Mouse (Mus musculus): ENCODE measurements around the gene Herc4. TPM values are rescaled to one million over a fixed set of nuclear protein-coding genes. Genes with fewer than 3 reads are reported as not detected.

The Herc4 gene
- polyA plus RNA-seq, 1 experiment: 71.4 TPM

DNA sequence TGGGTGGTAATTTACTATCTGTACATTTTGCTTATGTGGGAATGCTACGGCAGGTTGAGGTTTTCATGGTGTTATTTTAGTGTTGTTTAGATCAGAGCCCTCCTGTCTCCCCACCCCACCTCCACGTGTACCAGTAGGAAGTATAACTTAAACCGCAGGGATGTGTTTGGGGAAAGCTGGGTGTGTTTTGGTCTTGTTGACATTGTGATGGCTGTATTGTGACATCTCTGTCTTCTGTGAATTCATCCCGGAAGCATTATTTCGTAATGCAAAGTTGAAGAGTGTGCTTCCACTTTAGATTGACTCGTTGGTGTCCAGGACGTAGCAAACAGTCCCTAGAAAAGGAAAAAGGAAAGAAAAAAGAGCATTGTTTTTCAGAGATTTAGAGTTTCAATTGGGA is 3.8 kb downstream of the Herc4 start:
- Histone ChIP-seq H3K27me3 (ENCODE audit: control insufficient read depth, insufficient read depth, low read length) (no peaks in the 10 kb centered on the region), H3K36me3 (ENCODE audit: control insufficient read depth, insufficient read depth, low read length) (peaks cover 2% of the 10 kb centered on the region; the same call in 1 of the 2 replicates), H3K27ac (ENCODE audit: control insufficient read depth, insufficient read depth, low read depth, low read length) (peak overlapping the region; percentile 21; the same call in 1 of the 2 replicates), H3K4me1 (ENCODE audit: control insufficient read depth, insufficient read depth, low read length) (no peaks in the 10 kb centered on the region), H3K4me3 (ENCODE audit: control insufficient read depth, low read depth, low read length) (peak overlapping the region; percentile 44; the same call in 1 of the 2 replicates)
- no peak for TF ChIP-seq CTCF (IDR thresholded peaks at IDR 0.05; ENCODE audit: control insufficient read depth, insufficient read depth, insufficient replicate concordance, low read depth, low read length)
- no peak for TF ChIP-seq POLR2A (IDR thresholded peaks at IDR 0.05; ENCODE audit: control insufficient read depth, low read depth, low read length)

DNA sequence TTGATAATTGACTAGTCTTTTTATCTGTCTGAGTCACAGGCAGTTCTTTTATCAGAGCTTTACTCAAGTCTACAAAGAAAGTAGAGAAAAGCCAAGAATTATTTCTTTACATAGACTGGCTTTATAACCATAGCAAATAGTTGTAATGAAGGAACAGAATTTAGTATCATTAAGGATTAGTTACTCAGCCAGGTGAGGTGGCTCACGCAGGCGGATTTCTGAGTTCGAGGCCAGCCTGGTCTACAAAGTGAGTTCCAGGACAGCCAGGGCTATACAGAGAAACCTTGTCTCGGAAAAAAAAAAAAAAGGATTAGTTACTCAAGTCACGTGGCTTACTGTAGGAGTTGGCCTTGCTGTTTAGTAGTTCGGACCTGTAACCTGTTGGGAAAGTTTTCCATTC is 4.8 kb downstream of the Herc4 start:
- peak overlapping the region; percentile 8 for H3K4me3 ChIP-seq (ENCODE audit: control insufficient read depth, low read depth, low read length)
- H3K4me1 ChIP-seq (ENCODE audit: control insufficient read depth, insufficient read depth, low read length): no peaks in the 10 kb centered on the region
- H3K27me3 ChIP-seq (ENCODE audit: control insufficient read depth, insufficient read depth, low read length): no peaks in the 10 kb centered on the region
- TF ChIP-seq POLR2A (IDR thresholded peaks at IDR 0.05; ENCODE audit: control insufficient read depth, low read depth, low read length): no peak
- TF ChIP-seq CTCF (IDR thresholded peaks at IDR 0.05; ENCODE audit: control insufficient read depth, insufficient read depth, insufficient replicate concordance, low read depth, low read length): no peak
- peaks cover 2% of the 10 kb centered on the region; the same call in 1 of the 2 replicates for H3K36me3 ChIP-seq (ENCODE audit: control insufficient read depth, insufficient read depth, low read length)
- H3K27ac ChIP-seq (ENCODE audit: control insufficient read depth, insufficient read depth, low read depth, low read length): no peak overlapping the region

GRCm38 (mm10) chr10:63258696-63259095 is 15.1 kb downstream of the Herc4 start:
- 0 out of 2 replicates have a peak overlapping the region, but pooled peaks have one; percentile 53 for H3K27ac ChIP-seq (ENCODE audit: control insufficient read depth, insufficient read depth, low read depth, low read length)
- H3K4me3 ChIP-seq (ENCODE audit: control insufficient read depth, low read depth, low read length): no peak overlapping the region
- H3K36me3 ChIP-seq (ENCODE audit: control insufficient read depth, insufficient read depth, low read length): no peaks in the 10 kb centered on the region
- H3K27me3 ChIP-seq (ENCODE audit: control insufficient read depth, insufficient read depth, low read length): no peaks in the 10 kb centered on the region
- no peaks in the 10 kb centered on the region for H3K4me1 ChIP-seq (ENCODE audit: control insufficient read depth, insufficient read depth, low read length)
- TF ChIP-seq POLR2A (IDR thresholded peaks at IDR 0.05; ENCODE audit: control insufficient read depth, low read depth, low read length): no peak
- no peak for TF ChIP-seq CTCF (IDR thresholded peaks at IDR 0.05; ENCODE audit: control insufficient read depth, insufficient read depth, insufficient replicate concordance, low read depth, low read length)

GRCm38 (mm10) chr10:63259340-63259739 is 15.7 kb downstream of the Herc4 start:
- TF ChIP-seq POLR2A (IDR thresholded peaks at IDR 0.05; ENCODE audit: control insufficient read depth, low read depth, low read length): no peak
- TF ChIP-seq CTCF (IDR thresholded peaks at IDR 0.05; ENCODE audit: control insufficient read depth, insufficient read depth, insufficient replicate concordance, low read depth, low read length): no peak
- H3K4me1 ChIP-seq (ENCODE audit: control insufficient read depth, insufficient read depth, low read length): no peaks in the 10 kb centered on the region
- H3K27ac ChIP-seq (ENCODE audit: control insufficient read depth, insufficient read depth, low read depth, low read length): no peak overlapping the region
- no peaks in the 10 kb centered on the region for H3K36me3 ChIP-seq (ENCODE audit: control insufficient read depth, insufficient read depth, low read length)
- no peak overlapping the region for H3K4me3 ChIP-seq (ENCODE audit: control insufficient read depth, low read depth, low read length)
- no peaks in the 10 kb centered on the region for H3K27me3 ChIP-seq (ENCODE audit: control insufficient read depth, insufficient read depth, low read length)

- H3K4me1 ChIP-seq (ENCODE audit: control insufficient read depth, insufficient read depth, low read length): no peaks in the 10 kb centered on the region
- no peak overlapping the region for H3K4me3 ChIP-seq (ENCODE audit: control insufficient read depth, low read depth, low read length)
- TF ChIP-seq POLR2A (IDR thresholded peaks at IDR 0.05; ENCODE audit: control insufficient read depth, low read depth, low read length) (no peak), CTCF (IDR thresholded peaks at IDR 0.05; ENCODE audit: control insufficient read depth, insufficient read depth, insufficient replicate concordance, low read depth, low read length) (no peak)
- no peaks in the 10 kb centered on the region for H3K36me3 ChIP-seq (ENCODE audit: control insufficient read depth, insufficient read depth, low read length)
- no peaks in the 10 kb centered on the region for H3K27me3 ChIP-seq (ENCODE audit: control insufficient read depth, insufficient read depth, low read length)
- H3K27ac ChIP-seq (ENCODE audit: control insufficient read depth, insufficient read depth, low read depth, low read length): no peak overlapping the region
Measured at GRCm38 (mm10) chr10:63267941-63268340, 24.3 kb downstream of the Herc4 start.

DNA sequence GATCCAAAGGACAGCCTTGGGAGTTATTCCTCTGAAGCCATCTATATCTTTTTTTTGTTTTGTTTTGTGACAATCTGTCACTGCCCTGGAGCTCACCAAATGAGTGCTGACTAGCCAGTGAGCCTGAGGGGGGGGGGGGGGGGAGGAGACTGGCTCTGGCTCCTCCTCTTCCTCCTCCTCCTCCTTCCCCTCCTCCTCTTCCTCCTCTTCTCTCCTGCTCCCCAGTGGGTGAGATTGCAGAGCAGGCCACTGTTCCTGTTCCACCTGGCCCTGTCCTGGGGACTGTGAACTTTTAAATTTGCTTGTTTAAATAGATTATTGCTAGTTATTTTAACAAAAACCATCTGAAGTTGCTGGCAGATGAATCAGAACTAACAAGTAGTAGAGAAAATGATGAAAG is 28.8 kb downstream of the Herc4 start:
- no peaks in the 10 kb centered on the region for H3K4me1 ChIP-seq (ENCODE audit: control insufficient read depth, insufficient read depth, low read length)
- H3K27ac ChIP-seq (ENCODE audit: control insufficient read depth, insufficient read depth, low read depth, low read length): no peak overlapping the region
- no peak overlapping the region for H3K4me3 ChIP-seq (ENCODE audit: control insufficient read depth, low read depth, low read length)
- H3K36me3 ChIP-seq (ENCODE audit: control insufficient read depth, insufficient read depth, low read length): no peaks in the 10 kb centered on the region
- no peaks in the 10 kb centered on the region for H3K27me3 ChIP-seq (ENCODE audit: control insufficient read depth, insufficient read depth, low read length)
- TF ChIP-seq CTCF (IDR thresholded peaks at IDR 0.05; ENCODE audit: control insufficient read depth, insufficient read depth, insufficient replicate concordance, low read depth, low read length): no peak
- TF ChIP-seq POLR2A (IDR thresholded peaks at IDR 0.05; ENCODE audit: control insufficient read depth, low read depth, low read length): no peak

DNA sequence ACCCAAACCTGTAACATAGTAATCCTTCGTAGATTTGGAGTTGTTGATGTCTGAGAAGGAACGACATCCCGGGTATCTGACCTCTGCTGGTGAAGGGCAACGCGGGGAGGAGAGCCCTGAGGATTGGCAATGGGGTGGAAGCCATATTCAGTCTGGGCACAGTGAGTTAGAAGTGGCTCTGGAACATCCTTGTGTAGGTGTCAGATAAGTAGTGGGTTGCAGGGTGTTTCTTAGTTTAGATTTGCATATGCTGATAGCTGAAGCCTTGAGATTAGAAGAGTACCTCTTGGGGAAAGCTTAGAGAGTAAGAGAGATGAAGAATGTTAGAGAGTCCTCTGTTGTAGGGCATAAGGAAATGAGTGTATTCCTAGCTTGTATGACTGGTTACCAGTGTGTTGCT is 29.3 kb downstream of the Herc4 start:
- Histone ChIP-seq H3K27ac (ENCODE audit: control insufficient read depth, insufficient read depth, low read depth, low read length) (no peak overlapping the region), H3K4me1 (ENCODE audit: control insufficient read depth, insufficient read depth, low read length) (no peaks in the 10 kb centered on the region), H3K4me3 (ENCODE audit: control insufficient read depth, low read depth, low read length) (no peak overlapping the region), H3K27me3 (ENCODE audit: control insufficient read depth, insufficient read depth, low read length) (no peaks in the 10 kb centered on the region), H3K36me3 (ENCODE audit: control insufficient read depth, insufficient read depth, low read length) (no peaks in the 10 kb centered on the region)
- TF ChIP-seq POLR2A (IDR thresholded peaks at IDR 0.05; ENCODE audit: control insufficient read depth, low read depth, low read length) (no peak), CTCF (IDR thresholded peaks at IDR 0.05; ENCODE audit: control insufficient read depth, insufficient read depth, insufficient replicate concordance, low read depth, low read length) (no peak)

DNA sequence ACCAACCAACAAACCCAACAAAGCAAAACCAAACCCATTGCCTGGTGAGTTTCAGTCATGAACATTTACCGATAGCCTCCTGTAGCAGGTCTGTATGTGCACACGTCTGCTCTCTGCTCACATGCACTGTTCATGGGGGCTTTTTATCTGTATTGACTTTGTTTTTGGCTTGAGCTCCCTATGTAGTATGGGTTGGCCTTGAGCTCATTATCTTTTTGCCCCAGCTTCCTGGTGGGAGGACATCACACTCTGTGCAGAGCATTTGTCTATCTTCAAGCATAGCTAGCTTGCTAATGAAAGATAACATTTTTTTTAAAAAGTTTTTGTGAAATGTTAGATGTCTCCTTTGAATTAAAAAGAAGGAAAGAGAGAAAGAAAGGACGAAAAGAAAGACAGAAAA is 33.4 kb downstream of the Herc4 start:
- TF ChIP-seq CTCF (IDR thresholded peaks at IDR 0.05; ENCODE audit: control insufficient read depth, insufficient read depth, insufficient replicate concordance, low read depth, low read length) (no peak), POLR2A (IDR thresholded peaks at IDR 0.05; ENCODE audit: control insufficient read depth, low read depth, low read length) (no peak)
- Histone ChIP-seq H3K4me3 (ENCODE audit: control insufficient read depth, low read depth, low read length) (no peak overlapping the region), H3K36me3 (ENCODE audit: control insufficient read depth, insufficient read depth, low read length) (no peaks in the 10 kb centered on the region), H3K4me1 (ENCODE audit: control insufficient read depth, insufficient read depth, low read length) (no peaks in the 10 kb centered on the region), H3K27ac (ENCODE audit: control insufficient read depth, insufficient read depth, low read depth, low read length) (peak overlapping the region; percentile 77; the same call in 1 of the 2 replicates), H3K27me3 (ENCODE audit: control insufficient read depth, insufficient read depth, low read length) (no peaks in the 10 kb centered on the region)
